Mouse (Mus musculus) lung, adult 2 months (tissue): ENCODE measurements around the gene Msrb1. TPM values are rescaled to one million over a fixed set of nuclear protein-coding genes. Genes with fewer than 3 reads are reported as not detected.

Source experiments
- DNase-seq: peaks from one replicate; pipeline ENCODE4 v3.0.0; 2022
- H3K4me1 ChIP-seq: fragments of 200-500 bp; 2 replicates; pipeline ENCODE4 v1.6.1; 2011; ENCODE audit warnings: low read length; ENCODE audit not compliant: control insufficient read depth, insufficient read depth
- H3K4me3 ChIP-seq: fragments of 200-500 bp; replicated peaks from 2 replicates; pipeline ENCODE3; 2011; ENCODE audit warnings: low read depth, mild to moderate bottlenecking, control low read depth, low read length; ENCODE audit errors: extremely low read depth
- CTCF ChIP-seq: fragments of 200-500 bp; IDR thresholded peaks from 2 replicates; pipeline ENCODE4 v1.5.1; 2011; ENCODE audit warnings: mild to moderate bottlenecking, low read length, control low read depth; ENCODE audit not compliant: insufficient read depth
- POLR2A ChIP-seq: fragments of 200-500 bp; IDR thresholded peaks from 2 replicates; pipeline ENCODE4 v1.6.1; 2011; ENCODE audit warnings: low read depth, mild to moderate bottlenecking, control low read depth, low read length, borderline replicate concordance; ENCODE audit errors: extremely low read depth
- WGBS: fragments of 180-500 bp; shearing (Covaris S2); methylation state at CpG from one replicate; pipeline ENCODE4 v1.1.7; 2018; 5-methylcytosine and 5-hydroxymethylcytosine counted together
- polyA plus RNA-seq: library from polyadenylated mRNA; depleted of rRNA; stranded (reverse); fragments of >200 nt; gene quantifications from 2 replicates; pipeline ENCODE4 v1.2.3, GENCODE M21; 2012; rRNA removed

Msrb1 gene
- 84.4 and 103 TPM in 2 replicates for polyA plus RNA-seq

GRCm38 (mm10) chr17:24736330-24737051 lies at the start of gene Msrb1:
Gene Msrb1 (plus strand): TSS chr17:24736642.
- peak; percentile 93 for DNase-seq
- peak within 1 kb of the TSS; percentile 81 for H3K4me3 ChIP-seq
- TF ChIP-seq POLR2A (peak; percentile 93; the same call in 1 of the 2 replicates), CTCF (no peak)
- H3K4me1 ChIP-seq = peaks cover 5% of the 10 kb centered on the region; the same call in 1 of the 2 replicates
- under 1% methylated on average over 29 of the region's 29 CpGs for WGBS

GRCm38 (mm10) chr17:24687146-24687595 lies 49.3 kb upstream of the Msrb1 start:
- peak; percentile 67 for DNase-seq
- Histone ChIP-seq H3K4me1 (peaks cover 4% of the 10 kb centered on the region; the same call in 1 of the 2 replicates), H3K4me3 (peak overlapping the region; percentile 31)
- 2% methylated on average over 25 of the region's 25 CpGs for WGBS
- no peak for TF ChIP-seq CTCF
- TF ChIP-seq POLR2A = no peak

GRCm38 (mm10) chr17:24687599-24687998 lies 48.8 kb upstream of the Msrb1 start:
- WGBS = 21% methylated on average over 23 of the region's 23 CpGs
- DNase-seq = no peak
- peaks cover 4% of the 10 kb centered on the region; the same call in 1 of the 2 replicates for H3K4me1 ChIP-seq

GRCm38 (mm10) chr17:24689251-24690081 lies 47.0 kb upstream of the Msrb1 start, which contains the start of gene Syngr3:
Gene Syngr3 (minus strand): TSS chr17:24689955.
- whole genome bisulfite sequencing = 1% methylated on average over 54 of the region's 55 CpGs
- DNase-seq = no peak
- no peak for TF ChIP-seq CTCF
- TF ChIP-seq POLR2A = no peak
- no peak within 1 kb of the TSS for H3K4me3 ChIP-seq
- H3K4me1 ChIP-seq = peaks cover 4% of the 10 kb centered on the region; the same call in 1 of the 2 replicates

More at GRCm38 (mm10) chr17:24687599-24687998, 48.8 kb upstream of the Msrb1 start:
- H3K4me3 ChIP-seq = peak overlapping the region; percentile 31
- TF ChIP-seq POLR2A = no peak
- no peak for TF ChIP-seq CTCF

GRCm38 (mm10) chr17:24692385-24692784 lies 44.1 kb upstream of the Msrb1 start:
- Histone ChIP-seq H3K4me1 (peaks cover 4% of the 10 kb centered on the region), H3K4me3 (no peak overlapping the region)
- 70% methylated on average over 5 of the region's 5 CpGs for WGBS
- DNase-seq = no peak
- TF ChIP-seq POLR2A (no peak), CTCF (no peak)

GRCm38 (mm10) chr17:24695326-24696010 lies 41.0 kb upstream of the Msrb1 start:
- no peak for TF ChIP-seq POLR2A
- no peak for TF ChIP-seq CTCF
- Histone ChIP-seq H3K4me3 (peak overlapping the region; percentile 64), H3K4me1 (peaks cover 2% of the 10 kb centered on the region)
- DNase-seq = no peak
- WGBS = 11% methylated on average over 51 of the region's 51 CpGs

- peaks cover 2% of the 10 kb centered on the region for H3K4me1 ChIP-seq
- TF ChIP-seq CTCF (no peak), POLR2A (peak; percentile 43; the same call in 1 of the 2 replicates)
- DNase-seq = peak; percentile 82
- WGBS = 1% methylated on average over 72 of the region's 76 CpGs
- H3K4me3 ChIP-seq = peak within 1 kb of the TSS; percentile 99
These were observed 40.3 kb upstream of the Msrb1 start, which contains the start of the genes Gfer and Noxo1 for GRCm38 (mm10) chr17:24696011-24696697. Gene Gfer (minus strand): TSS chr17:24696156. Gene Noxo1 (plus strand): TSS chr17:24696234.

GRCm38 (mm10) chr17:24697985-24698384 lies 38.5 kb upstream of the Msrb1 start:
- no peak overlapping the region for H3K4me3 ChIP-seq
- WGBS = 11% methylated on average over 5 of the region's 5 CpGs

GRCm38 (mm10) chr17:24698715-24699114 lies 37.7 kb upstream of the Msrb1 start:
- WGBS = 61% methylated on average over 9 of the region's 9 CpGs
- Histone ChIP-seq H3K4me3 (no peak overlapping the region), H3K4me1 (peaks cover 2% of the 10 kb centered on the region)
- TF ChIP-seq CTCF (no peak), POLR2A (no peak)
- DNase-seq = no peak

More at GRCm38 (mm10) chr17:24697985-24698384, 38.5 kb upstream of the Msrb1 start:
- no peak for TF ChIP-seq POLR2A
- no peak for TF ChIP-seq CTCF
- no peak for DNase-seq
- H3K4me1 ChIP-seq = peaks cover 2% of the 10 kb centered on the region
